Mouse (Mus musculus): ENCODE data around the gene Crnkl1. TPM values are rescaled to one million over a fixed set of nuclear protein-coding genes. Genes with fewer than 3 reads are reported as not detected.

The Crnkl1 gene
- polyA plus RNA-seq (2014; fragmentation: Nextera tagmentation; extraction: Ambion mirVana): 44.2 and 46.6 TPM in 2 replicates

DNA sequence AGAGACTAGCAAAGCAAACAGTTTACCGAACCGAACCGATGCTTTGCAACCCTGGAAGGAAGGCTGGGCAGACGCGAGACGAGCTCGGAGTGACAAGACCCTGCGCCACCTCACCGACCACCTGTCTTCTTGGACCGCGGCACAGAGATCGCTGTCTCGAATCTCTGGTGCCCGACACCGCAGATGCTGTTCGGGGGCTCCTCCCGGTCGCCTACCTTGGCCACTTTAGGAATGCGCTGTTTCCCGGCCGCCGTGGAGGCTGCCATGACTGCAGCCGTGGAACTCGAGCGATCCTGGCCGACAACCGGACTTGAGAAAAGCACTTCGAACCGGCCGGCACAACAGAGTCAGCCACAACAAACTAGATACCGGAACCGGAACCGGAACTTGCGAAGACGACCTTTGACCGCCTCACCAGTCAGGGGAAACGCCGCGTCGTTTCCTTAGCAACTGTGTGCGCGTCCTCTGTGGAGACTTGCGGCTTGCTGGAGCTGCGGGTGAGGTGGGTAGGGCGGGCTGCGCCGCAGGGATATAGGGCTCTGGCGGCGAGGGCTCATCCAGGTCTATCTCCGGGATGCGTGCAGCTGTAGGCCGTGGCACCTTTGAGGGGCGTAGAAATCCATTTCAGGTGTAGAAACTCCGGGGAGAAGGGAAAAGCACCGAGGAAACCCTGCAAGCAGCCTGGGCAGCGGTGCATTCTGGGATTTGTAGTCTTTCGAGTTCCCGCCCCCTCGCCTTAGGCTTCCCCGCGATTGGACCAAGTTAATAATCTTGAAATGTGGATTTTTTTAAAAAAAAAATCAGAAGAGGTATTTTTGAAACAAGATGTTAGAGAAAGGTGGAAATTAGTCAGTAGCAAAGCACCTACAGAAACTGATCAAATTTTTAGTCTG, at the start of gene Crnkl1, which contains the start of gene Cfap61:
Gene Crnkl1, minus strand, starts transcription at position 676 of the 893 bp plus-strand sequence.
Gene Cfap61, plus strand, starts transcription at position 446 of the 893 bp plus-strand sequence.
- ATAC-seq (ENCODE audit: low FRiP score) (peak; percentile 99), DNase-seq (ENCODE audit: low spot score, missing footprints) (peak; percentile 100)
- Histone ChIP-seq H3K27me3 (ENCODE audit: control insufficient read depth, insufficient read depth, low read length) (no peaks in the 10 kb centered on the region), H3K4me1 (ENCODE audit: control insufficient read depth, insufficient read depth, low read length) (peaks cover 7% of the 10 kb centered on the region), H3K9me3 (ENCODE audit: control insufficient read depth, low read length) (no peaks in the 10 kb centered on the region), H3K4me2 (peak within 1 kb of the TSS; percentile 71), H3K4me3 (ENCODE audit: low read depth, low read length) (peak within 1 kb of the TSS; percentile 95), H3K9ac (ENCODE audit: low read length) (peak within 1 kb of the TSS; percentile 68), H3K36me3 (ENCODE audit: control insufficient read depth, insufficient read depth, low read length) (no peaks in the 10 kb centered on the region), H3K27ac (ENCODE audit: low read depth, low read length) (no peak within 1 kb of the TSS)
- WGBS: under 1% methylated on average over 61 of the region's 61 CpGs

DNA sequence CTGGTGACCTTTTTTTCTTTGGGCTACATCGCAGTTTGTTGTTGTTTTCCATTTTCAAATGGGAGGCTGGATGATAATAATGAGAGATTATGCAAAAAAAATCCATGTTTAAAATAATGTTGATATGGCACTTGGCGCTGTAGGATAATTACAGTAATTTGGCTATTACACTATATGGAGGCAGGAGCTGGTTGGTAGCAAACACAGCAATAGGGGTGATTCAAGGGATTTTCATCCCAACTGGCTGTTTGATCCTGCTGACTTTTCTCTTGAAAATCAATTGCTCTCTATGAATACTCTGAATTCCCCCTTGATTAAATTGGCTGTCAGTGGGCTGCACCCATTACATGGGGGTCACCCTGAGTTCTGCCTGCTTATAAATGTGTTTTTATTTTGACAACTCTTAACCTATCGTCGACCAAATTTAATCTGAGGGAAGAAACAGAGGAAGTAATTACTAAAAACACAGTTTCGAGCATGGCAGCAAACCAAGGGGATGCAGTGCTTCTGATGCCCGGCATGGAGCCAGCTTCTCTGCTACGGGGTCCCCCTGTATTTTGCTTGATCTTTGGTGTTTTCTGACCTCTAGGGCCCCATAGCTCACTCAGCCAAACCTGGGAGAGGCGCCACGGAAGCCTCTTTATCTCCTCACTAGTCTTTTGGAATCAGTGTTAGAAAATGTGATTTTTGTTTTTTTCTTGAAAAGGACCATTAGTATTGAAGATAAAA, 47.7 kb upstream of the Crnkl1 start:
- ATAC-seq (ENCODE audit: low FRiP score) (no peak), DNase-seq (ENCODE audit: low spot score, missing footprints) (peak; percentile 69)
- H3K27ac ChIP-seq (ENCODE audit: low read depth, low read length): no peak overlapping the region
- no peak overlapping the region for H3K9ac ChIP-seq (ENCODE audit: low read length)
- no peaks in the 10 kb centered on the region for H3K9me3 ChIP-seq (ENCODE audit: control insufficient read depth, low read length)
- H3K27me3 ChIP-seq (ENCODE audit: control insufficient read depth, insufficient read depth, low read length): no peaks in the 10 kb centered on the region
- H3K4me3 ChIP-seq (ENCODE audit: low read depth, low read length): no peak overlapping the region
- 72% methylated on average over 9 of the region's 9 CpGs for WGBS
- H3K4me2 ChIP-seq: no peak overlapping the region
- no peaks in the 10 kb centered on the region for H3K36me3 ChIP-seq (ENCODE audit: control insufficient read depth, insufficient read depth, low read length)
- peaks cover 15% of the 10 kb centered on the region for H3K4me1 ChIP-seq (ENCODE audit: control insufficient read depth, insufficient read depth, low read length)

DNA sequence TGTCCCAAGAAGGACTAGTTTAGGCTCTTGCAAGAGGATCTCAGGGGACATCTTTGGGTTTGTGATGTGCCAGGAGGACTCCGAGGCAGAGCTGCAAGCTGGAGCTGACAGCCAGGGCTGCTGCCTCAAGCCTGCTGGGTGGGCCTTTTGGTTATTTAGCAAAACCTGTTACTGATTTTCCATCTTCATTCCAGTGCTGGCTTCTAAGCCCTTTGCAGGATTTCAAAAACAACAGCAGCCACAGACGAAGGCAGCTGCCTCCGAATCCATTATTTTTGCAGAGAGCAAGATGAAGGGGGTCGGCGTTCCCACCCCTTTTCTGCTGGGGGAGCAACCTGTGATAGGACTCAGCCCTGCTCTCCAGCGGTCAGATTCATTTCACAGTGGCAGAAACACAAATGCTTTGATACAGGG, 46.9 kb upstream of the Crnkl1 start:
- DNase-seq (ENCODE audit: low spot score, missing footprints) (peak; percentile 89), ATAC-seq (ENCODE audit: low FRiP score) (no peak)
- 24% methylated on average over 6 of the region's 6 CpGs for WGBS
- no peaks in the 10 kb centered on the region for H3K36me3 ChIP-seq (ENCODE audit: control insufficient read depth, insufficient read depth, low read length)
- no peaks in the 10 kb centered on the region for H3K9me3 ChIP-seq (ENCODE audit: control insufficient read depth, low read length)
- H3K27me3 ChIP-seq (ENCODE audit: control insufficient read depth, insufficient read depth, low read length): no peaks in the 10 kb centered on the region
- H3K9ac ChIP-seq (ENCODE audit: low read length): no peak overlapping the region
- no peak overlapping the region for H3K4me2 ChIP-seq
- H3K4me3 ChIP-seq (ENCODE audit: low read depth, low read length): no peak overlapping the region
- H3K27ac ChIP-seq (ENCODE audit: low read depth, low read length): peak overlapping the region; percentile 16; the same call in 1 of the 2 replicates
- peaks cover 15% of the 10 kb centered on the region for H3K4me1 ChIP-seq (ENCODE audit: control insufficient read depth, insufficient read depth, low read length)

DNA sequence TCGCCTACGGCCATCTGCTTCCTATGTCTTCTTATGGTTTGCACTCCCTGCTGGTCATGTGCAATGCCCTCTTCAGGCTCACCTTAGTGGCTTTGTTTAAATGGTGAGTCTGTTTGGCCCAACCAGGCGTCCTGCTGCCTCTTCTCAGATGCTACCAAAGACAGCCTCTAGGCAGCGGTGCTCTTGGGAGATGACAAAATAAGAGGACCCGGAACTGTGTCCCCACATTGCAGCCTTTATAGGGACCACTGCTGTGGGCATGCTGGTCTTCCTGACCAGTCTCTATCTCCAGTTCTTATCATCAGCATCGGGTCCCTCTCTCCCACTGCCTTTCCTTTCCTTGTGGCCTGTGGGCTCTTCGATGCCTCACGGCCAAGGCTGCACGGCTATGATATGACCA, 46.1 kb upstream of the Crnkl1 start:
- Histone ChIP-seq H3K36me3 (ENCODE audit: control insufficient read depth, insufficient read depth, low read length) (no peaks in the 10 kb centered on the region), H3K27ac (ENCODE audit: low read depth, low read length) (no peak overlapping the region), H3K4me2 (no peak overlapping the region), H3K27me3 (ENCODE audit: control insufficient read depth, insufficient read depth, low read length) (no peaks in the 10 kb centered on the region), H3K9ac (ENCODE audit: low read length) (no peak overlapping the region), H3K4me1 (ENCODE audit: control insufficient read depth, insufficient read depth, low read length) (peaks cover 15% of the 10 kb centered on the region), H3K9me3 (ENCODE audit: control insufficient read depth, low read length) (no peaks in the 10 kb centered on the region), H3K4me3 (ENCODE audit: low read depth, low read length) (no peak overlapping the region)
- ATAC-seq (ENCODE audit: low FRiP score) (no peak), DNase-seq (ENCODE audit: low spot score, missing footprints) (peak; percentile 85)
- 83% methylated on average over 9 of the region's 9 CpGs for WGBS

DNA sequence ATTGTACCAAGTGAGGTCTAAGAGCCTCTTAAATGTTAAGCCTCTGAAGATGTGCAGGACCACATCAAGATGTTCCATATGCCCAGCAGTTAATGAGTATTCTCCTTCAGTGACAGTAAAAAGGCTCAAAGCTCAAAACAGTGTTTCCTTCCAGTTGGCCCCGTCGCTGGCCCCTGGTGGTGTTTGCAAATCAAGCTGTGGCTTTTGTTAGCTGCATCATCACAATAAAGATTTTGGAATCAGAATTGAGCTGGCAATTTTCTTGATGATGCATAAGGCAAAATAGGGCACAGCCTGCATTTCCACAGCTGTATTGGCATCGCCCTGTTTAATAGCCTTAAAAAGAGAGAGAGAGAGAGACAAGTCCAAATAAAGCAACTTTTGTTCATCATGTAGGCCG, 44.8 kb upstream of the Crnkl1 start:
- no peak overlapping the region for H3K27ac ChIP-seq (ENCODE audit: low read depth, low read length)

DNA sequence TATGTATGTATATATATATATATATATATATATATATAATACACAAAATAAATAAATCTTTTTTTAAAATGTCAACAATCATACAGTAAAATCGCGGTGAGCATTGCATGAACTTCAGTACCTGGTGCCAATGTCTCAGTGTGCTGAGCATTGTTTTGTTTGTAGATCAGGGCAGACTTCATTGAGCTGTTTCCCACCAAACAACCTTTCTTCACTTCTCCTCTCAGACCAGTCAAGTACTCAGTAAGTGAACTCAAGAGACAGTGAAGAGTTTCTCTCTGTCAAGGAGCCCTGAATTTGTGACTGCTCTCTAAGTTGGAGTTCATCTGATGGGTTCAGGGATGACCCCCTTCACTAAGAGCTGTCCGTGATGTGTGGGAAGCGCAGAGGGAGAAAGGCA, 37.8 kb upstream of the Crnkl1 start:
- H3K4me3 ChIP-seq (ENCODE audit: low read depth, low read length): no peak overlapping the region
- H3K27ac ChIP-seq (ENCODE audit: low read depth, low read length): no peak overlapping the region
- no peak overlapping the region for H3K9ac ChIP-seq (ENCODE audit: low read length)
- WGBS: 85% methylated on average over 4 of the region's 4 CpGs
- H3K4me1 ChIP-seq (ENCODE audit: control insufficient read depth, insufficient read depth, low read length): no peaks in the 10 kb centered on the region
- peak; percentile 70 for DNase-seq (ENCODE audit: low spot score, missing footprints)
- ATAC-seq (ENCODE audit: low FRiP score): no peak
- no peak overlapping the region for H3K4me2 ChIP-seq
- no peaks in the 10 kb centered on the region for H3K36me3 ChIP-seq (ENCODE audit: control insufficient read depth, insufficient read depth, low read length)
- no peaks in the 10 kb centered on the region for H3K9me3 ChIP-seq (ENCODE audit: control insufficient read depth, low read length)
- no peaks in the 10 kb centered on the region for H3K27me3 ChIP-seq (ENCODE audit: control insufficient read depth, insufficient read depth, low read length)

More for the DNA sequence above, 44.8 kb upstream of the Crnkl1 start:
- ATAC-seq (ENCODE audit: low FRiP score) (no peak), DNase-seq (ENCODE audit: low spot score, missing footprints) (no peak)
- H3K4me1 ChIP-seq (ENCODE audit: control insufficient read depth, insufficient read depth, low read length): peaks cover 15% of the 10 kb centered on the region
- 56% methylated on average over 4 of the region's 4 CpGs for WGBS
- no peaks in the 10 kb centered on the region for H3K36me3 ChIP-seq (ENCODE audit: control insufficient read depth, insufficient read depth, low read length)
- H3K4me2 ChIP-seq: no peak overlapping the region
- no peak overlapping the region for H3K4me3 ChIP-seq (ENCODE audit: low read depth, low read length)
- H3K27me3 ChIP-seq (ENCODE audit: control insufficient read depth, insufficient read depth, low read length): no peaks in the 10 kb centered on the region
- H3K9ac ChIP-seq (ENCODE audit: low read length): no peak overlapping the region
- H3K9me3 ChIP-seq (ENCODE audit: control insufficient read depth, low read length): no peaks in the 10 kb centered on the region

DNA sequence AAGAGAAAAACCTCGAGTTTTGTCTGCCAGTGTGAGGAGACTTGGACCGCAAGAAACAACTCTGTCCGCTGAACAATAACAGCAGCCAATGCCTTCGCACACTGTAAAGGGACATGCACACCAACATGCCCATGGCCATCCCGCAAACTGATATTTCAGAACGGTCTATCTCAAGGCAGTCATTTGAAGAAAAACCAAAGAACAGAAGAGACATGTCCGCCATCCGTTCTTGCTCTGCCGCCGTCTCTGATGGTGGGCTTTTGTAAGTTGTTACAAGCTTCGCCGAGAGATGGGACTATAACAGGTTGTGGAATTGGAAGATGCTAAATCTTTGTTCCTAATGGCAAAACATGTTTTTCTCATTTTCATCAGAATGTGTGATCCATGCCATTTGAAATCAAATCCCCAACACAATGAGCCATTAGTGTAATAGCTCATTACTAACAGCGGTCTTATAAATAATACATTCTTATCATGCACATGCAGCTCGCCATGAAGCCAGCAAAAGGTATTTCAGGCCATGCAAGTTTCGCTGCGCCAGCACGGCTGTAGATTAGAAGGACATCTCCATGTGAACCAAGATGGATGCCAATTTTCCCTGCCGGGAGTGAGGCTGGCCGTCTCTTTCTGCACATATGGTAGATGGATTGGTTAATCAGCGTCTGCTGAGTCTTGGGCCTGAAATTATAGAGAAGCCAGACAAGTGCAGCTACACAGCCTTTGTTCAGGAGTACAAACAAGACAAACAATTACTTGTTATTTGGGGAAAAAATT, 36.6 kb upstream of the Crnkl1 start:
- DNase-seq (ENCODE audit: low spot score, missing footprints) (peak; percentile 28), ATAC-seq (ENCODE audit: low FRiP score) (no peak)
- no peak overlapping the region for H3K4me2 ChIP-seq
- no peaks in the 10 kb centered on the region for H3K36me3 ChIP-seq (ENCODE audit: control insufficient read depth, insufficient read depth, low read length)
- no peaks in the 10 kb centered on the region for H3K27me3 ChIP-seq (ENCODE audit: control insufficient read depth, insufficient read depth, low read length)
- no peaks in the 10 kb centered on the region for H3K4me1 ChIP-seq (ENCODE audit: control insufficient read depth, insufficient read depth, low read length)
- H3K9me3 ChIP-seq (ENCODE audit: control insufficient read depth, low read length): no peaks in the 10 kb centered on the region
- no peak overlapping the region for H3K27ac ChIP-seq (ENCODE audit: low read depth, low read length)
- H3K4me3 ChIP-seq (ENCODE audit: low read depth, low read length): no peak overlapping the region
- H3K9ac ChIP-seq (ENCODE audit: low read length): no peak overlapping the region
- WGBS: 93% methylated on average over 20 of the region's 20 CpGs

DNA sequence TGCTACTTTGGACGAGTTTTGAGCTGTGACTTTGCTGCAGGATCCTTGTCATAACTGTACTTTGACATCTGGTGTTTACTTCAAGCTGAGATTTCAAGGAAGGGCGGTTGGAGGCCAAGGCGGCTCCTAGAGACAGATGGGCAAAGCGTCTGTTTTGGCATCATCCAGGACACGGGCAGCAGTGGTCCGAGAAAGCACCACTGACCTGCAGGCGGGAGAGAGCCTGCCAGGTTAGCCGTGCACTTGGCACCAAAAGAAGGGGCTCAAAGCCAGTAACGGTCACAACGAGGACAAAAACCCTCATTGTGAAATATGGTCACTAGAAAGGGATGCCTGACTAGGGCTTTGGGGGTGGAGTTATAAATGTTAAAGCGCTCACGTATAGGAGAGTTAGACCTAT, 35.9 kb upstream of the Crnkl1 start:
- Histone ChIP-seq H3K27ac (ENCODE audit: low read depth, low read length) (no peak overlapping the region), H3K4me3 (ENCODE audit: low read depth, low read length) (no peak overlapping the region), H3K36me3 (ENCODE audit: control insufficient read depth, insufficient read depth, low read length) (no peaks in the 10 kb centered on the region), H3K9me3 (ENCODE audit: control insufficient read depth, low read length) (no peaks in the 10 kb centered on the region), H3K4me1 (ENCODE audit: control insufficient read depth, insufficient read depth, low read length) (no peaks in the 10 kb centered on the region), H3K9ac (ENCODE audit: low read length) (no peak overlapping the region), H3K27me3 (ENCODE audit: control insufficient read depth, insufficient read depth, low read length) (no peaks in the 10 kb centered on the region), H3K4me2 (no peak overlapping the region)
- DNase-seq (ENCODE audit: low spot score, missing footprints) (no peak), ATAC-seq (ENCODE audit: low FRiP score) (no peak)
- 93% methylated on average over 12 of the region's 12 CpGs for WGBS
